Mouse (Mus musculus) naive thymus-derived CD4-positive, alpha-beta T cell, adult 2 months (primary cell): ENCODE results near the gene Aff1.

Experiments
- DNase-seq: peaks from one replicate; pipeline ENCODE4 v3.0.0-alpha.2; 2011; ENCODE audit warnings: low read depth

Aff1 gene

DNA sequence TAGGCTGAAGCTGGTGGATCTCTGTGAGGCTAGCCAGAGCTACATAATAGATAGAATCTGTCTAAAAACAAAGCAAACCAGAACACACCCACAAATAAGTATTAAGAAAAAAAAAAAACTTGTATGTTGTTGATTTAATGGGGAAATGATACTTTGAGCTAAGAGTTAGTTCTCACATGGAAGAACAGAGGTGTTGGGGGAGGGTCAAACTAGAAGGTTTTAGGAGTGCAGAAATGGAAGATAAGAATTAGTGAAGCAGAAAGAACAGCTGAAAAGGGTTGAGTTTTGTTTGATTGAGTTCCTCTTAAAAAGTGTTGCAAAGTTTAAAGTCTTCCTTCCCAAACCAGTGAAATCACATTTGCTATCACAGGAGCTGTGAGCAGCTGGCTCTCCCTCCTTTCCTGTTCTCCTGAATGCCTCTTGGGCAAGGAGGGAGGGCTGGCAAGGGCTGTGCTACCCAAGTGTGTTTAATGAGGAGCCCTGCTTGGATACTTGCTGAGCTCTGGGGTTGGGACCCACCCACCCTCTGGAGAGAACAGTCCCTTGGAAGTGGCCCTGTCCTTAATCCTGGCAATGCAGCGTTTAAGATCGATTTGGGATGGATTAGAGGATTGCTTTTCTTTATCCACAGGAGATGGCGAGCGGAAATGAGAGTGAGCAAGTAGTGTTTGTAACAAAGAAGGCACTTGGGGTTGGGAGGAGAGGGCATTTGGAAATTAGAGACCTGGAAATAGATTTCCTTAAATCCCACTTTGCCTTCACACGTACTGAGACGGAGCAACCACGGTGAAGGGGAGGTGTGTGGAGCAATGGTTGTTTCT, 57.5 kb downstream of the Aff1 start:
- DNase-seq, result no peak

DNA sequence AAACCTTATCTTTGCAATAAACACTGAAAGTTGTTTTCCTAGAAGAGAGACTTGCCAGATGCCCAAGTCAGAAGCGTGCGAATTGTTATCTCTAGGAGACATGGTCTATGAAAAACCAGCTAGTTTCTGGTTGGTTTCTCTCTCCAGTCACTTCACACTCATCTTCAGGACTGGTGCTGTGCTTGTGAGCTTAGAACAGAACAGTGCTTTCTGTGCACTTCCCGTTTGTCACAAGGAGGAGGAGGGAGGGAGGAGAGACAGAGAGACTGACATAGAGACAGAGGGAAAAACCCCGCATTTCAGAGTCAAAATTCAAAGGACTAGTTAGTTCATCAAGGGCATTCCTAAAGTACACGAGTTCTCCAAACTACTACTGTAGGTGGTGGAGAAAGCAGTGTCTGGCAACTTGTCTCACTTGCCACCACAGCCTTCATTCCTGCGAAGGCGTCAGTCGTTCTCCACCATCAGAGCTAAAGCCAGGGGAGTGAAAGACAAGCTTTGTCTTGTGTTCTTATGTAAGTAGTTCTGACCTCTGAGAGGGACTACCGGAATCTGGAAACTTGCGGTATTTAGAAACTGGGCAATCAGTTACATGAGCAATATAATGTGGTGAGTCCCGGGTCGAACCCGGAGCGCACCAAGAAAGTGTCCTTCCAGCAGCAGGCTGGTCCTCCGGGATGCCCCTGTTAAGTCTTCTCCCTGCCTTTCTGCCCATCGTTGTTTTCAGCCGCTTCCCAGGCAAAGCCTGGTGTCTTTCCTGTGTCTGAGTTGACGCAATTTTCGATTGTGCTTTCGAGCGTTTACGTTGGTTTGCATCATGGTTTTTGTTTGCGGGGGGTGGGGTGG, 60.7 kb downstream of the Aff1 start:
- peak; percentile 83 for DNase-seq

DNA sequence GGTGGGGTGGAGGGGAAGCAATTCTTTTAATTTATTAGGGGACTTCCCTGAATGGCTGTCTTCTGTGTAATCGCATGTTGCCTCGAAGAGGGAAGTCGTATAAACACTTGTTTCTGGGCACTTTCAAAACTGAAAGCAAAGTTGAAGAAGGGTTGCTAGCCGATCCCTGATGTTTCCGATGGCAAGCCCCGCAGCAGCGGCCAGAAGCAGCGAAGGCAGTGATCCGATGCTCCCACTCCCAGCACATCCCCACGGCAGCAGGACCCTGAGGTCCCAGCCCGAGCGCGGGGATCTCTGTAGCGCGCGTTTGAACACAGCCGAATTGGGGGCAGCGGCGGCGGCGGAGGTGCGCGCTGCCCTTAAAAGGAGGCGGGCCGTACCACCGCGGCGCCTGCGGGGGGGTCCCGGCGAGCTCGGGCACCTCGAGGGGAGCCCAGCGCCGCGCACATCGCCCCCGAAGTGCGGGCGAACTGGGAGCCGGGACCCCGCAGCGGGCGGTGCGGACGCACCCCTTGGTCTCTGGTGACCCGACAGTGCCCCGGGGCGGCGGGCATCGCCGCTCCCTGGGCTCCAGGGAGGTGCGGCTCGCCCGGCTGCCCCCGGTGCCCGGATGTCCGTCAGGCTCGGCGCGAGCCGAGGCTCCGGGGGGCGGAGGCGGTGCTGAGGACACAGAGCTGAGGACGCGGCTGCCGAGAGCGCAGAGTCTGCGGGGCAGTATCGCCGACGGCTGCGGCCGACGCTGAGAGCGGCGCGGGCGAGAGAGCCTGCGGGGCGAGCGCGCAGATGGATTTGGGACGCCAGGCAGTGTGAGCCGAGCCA, 61.5 kb downstream of the Aff1 start:
- peak; percentile 90 for DNase-seq

DNA sequence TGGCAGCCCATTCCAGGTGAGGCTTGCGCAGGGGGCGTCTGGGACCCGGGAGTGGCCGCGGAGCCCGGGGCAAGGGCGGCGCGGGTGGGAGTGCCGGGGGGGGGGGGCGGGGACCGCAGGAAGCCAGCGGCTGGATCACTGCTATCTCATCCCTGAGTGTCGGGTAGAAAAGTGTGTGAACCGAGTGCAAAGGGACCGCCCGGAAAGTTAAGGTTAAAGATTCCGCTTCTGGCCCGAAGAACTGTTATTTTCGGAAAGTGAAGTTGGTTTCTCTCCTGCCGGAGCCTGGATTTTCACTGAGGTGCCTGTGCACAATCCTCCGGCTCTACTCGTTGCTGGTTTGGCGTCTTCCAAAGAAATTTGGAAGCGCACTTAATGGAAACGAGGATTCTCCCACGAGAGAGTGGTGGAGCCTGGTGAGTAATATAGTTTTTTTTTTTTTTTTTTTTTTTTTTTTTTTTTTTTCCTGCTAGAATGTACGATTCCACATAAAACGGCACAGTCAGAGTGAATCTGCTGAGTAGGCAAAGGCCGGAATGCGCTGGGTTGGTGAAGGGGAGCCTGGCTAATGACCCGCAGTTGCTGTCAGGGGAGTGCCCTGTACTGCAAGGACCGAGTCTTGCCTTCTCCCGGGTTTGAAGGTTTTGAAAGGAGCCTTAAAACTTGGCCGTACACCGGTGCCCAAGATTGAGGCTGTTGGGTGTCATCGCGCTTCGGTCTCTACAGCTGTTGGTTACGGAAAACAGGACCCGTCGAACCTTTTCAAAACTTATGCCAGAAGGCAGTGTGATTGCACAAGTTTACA, 62.4 kb downstream of the Aff1 start:
- peak; percentile 68 for DNase-seq

DNA sequence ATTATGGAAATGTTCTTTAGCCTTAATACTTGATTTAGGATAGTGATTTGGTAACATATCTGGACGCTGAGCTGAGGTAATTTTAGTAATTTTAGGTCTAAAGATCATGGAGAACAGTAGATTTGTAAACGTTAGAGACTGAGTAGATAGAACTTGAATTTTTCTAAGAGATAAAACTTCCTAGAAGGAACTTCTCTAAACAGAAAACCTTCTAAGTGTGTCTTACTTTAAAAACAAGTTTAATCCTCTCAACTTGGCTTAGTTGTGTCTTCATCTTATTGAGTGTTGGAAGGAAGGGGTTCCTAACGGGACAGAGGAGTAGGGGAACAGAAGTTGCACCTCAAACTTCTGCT, 62.9 kb downstream of the Aff1 start:
- no peak for DNase-seq

DNA sequence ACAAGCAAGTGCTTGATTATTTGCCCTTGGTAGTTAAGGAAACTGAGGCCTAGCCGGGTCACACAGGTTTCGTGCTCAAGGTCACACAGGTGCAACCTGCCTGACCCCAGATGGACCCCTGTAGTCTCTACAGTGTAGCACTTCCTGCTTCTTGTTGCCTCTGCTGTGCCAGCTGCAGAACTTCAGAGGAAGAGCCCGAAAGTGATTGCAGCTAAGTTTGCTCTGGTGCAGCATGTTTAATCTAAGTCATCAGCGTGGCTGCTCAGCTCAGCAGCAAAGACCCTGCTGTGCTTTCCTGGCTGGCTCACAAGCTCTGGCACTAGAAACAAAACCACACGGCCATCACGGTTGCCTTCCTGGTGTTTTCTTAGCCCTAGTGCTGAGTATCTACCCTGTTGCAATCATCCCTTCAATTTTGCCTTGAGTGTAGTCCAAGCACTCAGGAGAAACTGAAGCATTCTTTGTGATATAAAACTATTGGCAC, 64.1 kb downstream of the Aff1 start:
- DNase-seq, result peak; percentile 70

DNA sequence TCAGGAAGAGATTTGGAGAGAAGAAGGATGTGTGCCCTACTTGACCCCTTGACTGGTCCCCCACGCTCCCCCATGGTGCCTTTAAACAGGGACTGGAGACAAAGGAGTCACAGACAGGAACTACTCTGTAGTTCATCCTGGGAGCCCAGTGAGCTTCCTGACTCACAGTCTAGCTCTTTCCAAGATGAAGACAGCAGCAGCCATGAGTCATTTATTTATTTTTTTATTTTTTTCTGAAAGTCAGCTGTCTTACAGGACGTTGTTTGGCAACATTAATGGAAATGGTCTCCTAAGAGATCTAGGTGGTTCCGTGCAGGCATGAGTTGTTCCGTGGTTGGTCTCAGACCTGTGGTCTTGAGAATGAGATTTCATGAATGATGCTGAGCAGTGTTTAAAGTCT, 66.3 kb downstream of the Aff1 start:
- no peak for DNase-seq

DNA sequence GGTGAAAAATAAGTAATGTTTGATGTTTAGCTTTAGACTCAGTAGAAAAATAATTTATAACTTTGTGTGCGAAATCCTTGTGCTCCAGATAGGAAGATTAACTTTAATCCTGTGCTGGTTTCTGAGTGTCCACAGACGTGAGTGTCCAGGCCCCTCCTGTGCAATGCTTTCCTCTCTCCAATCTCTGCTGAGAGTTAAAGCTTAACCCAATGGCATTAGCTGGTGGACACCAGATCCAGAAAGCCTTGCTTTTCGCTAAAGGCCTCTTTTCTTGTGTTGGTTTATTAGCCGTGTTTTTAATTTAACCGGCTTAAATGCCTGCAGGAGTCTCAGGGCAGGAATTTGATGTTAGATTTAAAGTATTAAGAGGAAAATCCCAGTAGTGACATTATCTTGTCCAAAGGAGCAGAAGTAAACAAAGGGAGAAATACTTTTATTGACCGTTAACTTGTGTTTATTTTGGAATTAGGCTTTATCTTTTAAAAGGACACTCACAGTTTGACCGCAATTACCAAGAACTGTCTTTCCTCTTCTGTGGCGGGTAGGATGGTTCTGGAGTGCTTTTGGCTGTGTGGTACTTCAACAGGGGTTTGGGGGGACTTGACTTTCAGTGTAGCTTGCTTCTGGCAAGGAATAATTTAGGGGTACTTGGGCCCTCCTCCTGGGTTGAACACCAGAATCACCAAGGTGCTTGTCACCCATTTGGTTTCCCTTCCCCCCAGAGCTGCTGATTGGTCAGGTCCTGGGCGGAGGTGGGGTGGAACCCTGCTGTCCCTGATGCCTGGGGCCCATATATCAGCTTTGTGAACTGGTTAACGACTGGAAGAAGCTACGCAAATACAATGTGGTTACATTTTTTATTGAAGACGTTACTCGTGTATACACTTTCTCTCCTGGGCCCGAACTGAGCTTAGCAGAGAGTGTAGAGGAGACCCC, 67.6 kb downstream of the Aff1 start:
- DNase-seq, result no peak

DNA sequence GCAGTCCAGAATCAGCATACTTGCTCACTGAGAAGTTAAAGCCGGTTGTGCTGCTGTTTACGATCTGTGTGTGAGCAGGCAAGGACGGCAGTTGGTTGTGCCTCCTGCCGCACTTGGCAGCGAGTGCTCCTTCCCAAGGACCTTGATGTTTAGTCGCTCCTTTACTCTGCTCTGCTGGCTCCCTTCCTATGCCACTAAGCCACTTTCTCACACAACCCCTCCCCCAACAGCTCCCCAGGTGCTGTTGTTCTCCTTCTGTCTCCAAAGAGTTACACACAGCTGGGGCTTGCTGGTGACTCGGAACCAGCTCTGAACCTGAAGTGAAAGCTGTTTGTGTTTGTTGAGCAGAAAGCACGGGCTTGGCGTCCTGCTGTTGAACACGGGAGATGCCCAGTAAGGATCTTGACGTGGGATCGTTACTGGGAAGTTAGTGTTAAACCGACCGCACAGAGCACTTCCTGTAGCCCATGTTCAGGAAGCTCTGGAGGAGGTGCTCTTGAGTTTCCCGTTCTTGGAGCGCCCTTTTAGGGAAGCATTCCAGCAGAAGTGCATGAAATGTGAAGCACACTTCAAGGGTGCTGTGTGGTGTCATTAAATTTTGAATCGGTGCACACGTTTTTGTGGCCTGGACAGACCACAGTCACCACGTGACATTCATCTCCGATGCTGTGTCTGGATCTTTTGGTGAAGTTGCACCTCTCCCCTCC, 68.4 kb downstream of the Aff1 start:
- DNase-seq, result peak; percentile 76

DNA sequence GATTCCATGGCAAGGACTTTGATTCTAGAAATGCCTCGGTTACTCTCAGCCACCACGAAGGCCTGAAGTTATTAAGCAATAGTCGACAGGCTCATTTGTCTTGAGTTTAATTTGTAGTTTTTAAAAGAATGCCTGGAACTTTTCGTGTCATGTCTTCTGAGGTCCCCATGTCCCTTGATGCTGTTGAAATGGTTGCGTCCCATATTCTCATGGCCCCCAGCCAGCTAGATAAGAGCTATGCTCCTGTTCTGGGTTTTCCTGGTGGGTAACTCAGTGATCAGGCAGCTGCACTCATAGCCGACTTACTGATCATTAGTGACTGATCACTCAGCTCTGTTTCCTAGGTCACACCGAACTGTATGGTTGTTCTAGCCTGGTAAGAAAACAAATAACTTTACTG, 69.6 kb downstream of the Aff1 start:
- no peak for DNase-seq

DNA sequence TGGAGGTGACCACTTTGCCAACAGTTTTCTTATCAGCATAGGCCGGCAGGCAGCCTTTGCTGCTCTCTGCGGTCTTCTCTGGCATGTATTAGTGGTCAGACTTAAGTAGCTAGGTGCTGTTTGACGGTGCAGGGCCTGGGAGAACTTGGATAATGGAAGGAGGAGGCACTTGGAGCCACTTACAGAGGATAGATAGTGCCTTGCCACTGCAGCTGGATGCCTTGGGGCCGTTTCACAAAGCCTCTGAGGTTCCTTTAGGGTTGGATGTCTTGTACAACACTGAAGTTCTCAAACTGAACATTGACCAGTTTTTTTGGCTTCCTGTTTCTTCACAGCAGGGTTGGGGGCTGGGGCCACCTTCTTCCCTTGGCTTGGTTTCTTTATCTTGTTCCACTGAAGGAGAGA, 70.7 kb downstream of the Aff1 start:
- DNase-seq, result peak; percentile 51

DNA sequence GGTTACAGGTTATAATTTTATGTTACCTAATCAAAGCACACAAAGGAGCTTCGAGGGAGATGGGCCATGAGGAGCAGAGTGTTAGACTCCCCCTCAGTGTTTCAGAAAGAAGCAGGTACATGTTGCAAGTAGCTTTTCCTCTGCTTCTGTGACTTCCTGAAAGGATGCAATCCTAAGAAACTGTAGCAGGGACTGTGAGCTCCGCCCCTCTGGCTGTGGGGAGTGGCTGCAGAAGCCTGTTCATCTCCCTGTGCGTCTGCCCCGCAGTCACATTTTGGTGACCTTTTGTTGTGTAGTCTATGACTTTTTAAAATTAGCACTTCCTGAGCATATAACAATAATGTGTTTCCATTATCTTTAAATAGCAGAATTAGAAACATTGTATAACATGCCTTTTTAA, 73.2 kb downstream of the Aff1 start:
- DNase-seq, result no peak

DNA sequence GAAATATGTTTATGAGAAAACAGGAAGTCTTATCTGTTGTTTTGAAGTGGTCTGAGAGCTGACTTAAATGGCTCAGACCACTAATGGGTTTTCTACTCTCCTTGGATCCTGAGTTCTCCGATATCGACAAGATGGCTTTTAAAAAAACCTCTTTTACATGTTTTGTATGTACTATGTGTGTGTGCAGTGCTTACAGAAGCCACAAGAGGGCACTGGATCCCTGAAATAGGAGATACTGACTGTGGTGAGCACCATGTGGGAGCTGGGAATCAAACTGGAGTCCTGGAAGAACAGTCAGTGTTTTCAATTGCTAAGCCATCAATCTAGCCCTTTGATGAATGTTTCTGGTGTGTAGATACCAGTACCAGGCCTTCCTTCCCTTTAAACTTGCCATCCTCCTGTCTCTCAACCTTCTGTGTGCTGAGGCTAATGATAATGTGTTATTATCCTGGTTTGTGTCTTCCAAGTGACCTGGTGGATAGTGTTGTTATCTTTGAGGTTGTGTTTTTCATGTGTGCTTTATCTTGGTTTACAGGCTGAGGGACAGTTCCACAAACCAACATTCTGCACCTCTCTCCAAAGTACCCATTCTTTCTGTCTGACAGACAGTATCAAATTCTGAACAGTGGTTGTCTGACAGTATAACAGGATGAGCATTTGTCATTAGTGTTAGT, 73.7 kb downstream of the Aff1 start:
- DNase-seq, result peak; percentile 45

DNA sequence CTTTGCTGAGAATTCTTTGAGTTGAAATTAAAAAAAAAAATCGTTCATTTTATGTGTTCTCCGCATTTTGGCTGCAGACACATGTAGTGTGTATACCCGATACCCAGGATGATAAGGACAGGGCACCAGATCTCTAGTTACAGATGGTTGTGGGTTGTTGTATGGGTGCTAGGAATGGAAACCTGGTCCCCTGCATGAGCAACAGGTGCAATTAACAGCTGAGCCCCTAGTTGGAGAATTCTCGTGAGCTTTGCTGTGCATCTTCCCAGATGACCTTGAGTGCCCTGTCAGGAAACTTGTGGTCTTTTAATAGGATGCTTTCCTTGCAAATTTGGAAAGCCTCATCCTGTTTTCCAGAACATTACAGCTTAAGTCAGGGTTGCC, 74.2 kb downstream of the Aff1 start:
- DNase-seq, result no peak

DNA sequence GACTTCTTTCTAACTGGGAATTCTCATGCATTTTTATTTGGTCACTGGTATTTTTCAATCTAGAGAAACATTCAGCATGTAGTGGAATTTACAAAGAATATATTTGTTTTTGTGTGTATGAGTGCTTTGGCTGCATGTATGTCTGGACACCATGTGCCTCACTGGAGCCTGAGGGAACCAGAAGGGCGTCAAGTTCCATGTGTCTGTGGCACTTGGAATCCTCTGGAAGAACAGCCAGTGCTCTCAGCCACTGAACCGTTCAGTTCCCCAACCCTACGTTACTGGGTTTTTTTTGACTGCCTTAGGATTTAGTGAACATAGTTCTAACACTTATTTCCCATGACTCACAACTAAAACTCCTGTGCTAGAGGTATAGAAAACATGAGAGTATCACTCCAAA, 76.8 kb downstream of the Aff1 start:
- no peak for DNase-seq

DNA sequence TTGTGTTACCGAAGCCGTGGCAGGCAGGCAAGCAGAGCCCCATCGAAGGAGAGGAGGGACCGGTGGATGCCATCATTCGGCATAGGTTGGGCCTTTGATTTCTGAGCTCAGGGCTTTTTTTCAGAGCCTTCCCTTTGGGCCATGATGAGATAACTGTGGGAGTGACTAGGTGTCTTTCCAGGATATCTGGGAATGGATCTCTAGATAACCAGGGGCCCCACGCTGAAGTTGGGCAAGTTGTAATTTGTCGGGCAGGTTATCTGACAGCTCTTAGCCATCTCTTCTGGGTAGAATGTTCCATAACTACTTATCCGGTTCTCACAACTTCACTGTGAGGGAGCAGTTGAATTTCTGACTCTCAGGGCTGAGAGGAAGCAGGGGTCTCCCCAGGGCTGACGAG, 77.5 kb downstream of the Aff1 start:
- DNase-seq, result no peak

DNA sequence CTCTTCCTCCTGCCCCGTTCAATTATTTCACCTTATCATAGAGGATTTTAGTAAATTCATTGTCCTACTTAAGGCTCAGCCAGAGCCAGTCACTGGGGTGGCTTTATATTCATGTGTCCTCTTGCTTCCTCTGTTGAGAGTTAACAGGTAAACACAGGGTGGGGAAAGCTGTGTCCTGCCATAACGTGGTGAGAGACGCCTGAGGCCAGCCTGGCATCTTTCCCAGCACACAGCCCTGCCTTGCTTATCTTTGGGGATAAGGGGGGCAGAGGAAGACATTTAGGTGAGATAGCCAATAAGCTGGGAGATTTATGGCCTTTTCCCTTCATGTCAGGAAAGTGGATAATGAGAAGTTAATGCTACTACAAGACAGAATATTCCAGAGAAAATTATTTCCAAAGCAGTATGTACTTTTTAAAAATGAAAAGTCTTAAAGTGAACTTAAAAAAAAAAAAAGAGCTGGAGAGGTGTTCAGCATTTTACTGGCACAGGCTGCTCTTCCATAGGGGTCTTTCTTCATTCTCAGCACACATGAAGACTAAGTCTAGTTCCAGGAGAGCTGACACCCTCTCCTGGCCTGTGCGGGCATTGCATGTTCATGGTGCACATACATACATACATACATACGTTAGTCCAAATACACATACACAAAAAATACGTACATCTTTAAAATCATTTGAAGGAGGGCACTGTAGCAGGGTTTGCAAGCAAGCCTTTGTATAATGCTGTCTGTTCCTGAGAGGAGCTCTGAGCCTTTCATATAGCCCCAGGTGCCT, 78.5 kb downstream of the Aff1 start:
- DNase-seq, result no peak

DNA sequence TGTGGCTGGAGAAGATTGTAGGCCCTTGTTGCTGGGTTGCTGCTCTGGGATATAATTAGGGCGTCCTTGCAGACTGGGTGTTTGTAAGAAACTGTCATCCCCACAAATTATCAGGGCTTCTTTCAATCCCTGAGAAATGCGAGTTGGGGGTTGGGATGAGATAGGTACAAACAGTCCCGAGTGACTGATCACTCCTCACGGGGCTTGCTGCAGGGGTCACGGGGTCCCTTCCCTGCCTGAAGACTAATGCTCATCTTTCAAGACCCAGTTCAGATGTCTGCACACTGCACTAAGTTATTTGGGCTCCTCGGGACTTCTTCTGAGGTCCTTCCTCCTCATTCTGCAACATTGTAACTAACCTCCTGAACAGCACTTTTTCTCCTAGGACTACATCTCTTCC, 79.2 kb downstream of the Aff1 start:
- DNase-seq, result no peak

DNA sequence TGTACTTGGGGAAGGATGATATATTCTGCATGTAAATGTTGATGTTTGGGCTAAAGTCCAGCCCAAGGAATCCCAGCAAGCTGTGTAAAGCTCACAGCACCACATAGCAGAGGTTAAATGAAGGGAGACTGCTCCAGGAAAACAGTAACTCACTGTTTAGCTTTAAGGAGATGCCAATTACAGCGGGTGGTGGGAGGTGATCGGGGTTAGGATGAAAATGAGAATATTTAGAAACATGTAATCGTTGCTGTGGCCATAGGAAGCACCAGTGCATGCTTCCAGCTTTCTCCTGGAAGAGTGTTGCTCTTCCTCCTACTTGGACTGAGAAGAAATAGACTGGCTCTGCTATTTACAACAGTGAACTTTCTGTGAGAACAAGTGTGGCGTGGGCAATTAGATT, 80.1 kb downstream of the Aff1 start:
- DNase-seq, result no peak
